ENCODE assay signal across 19 mouse cellular contexts in the genomic region with DNA sequence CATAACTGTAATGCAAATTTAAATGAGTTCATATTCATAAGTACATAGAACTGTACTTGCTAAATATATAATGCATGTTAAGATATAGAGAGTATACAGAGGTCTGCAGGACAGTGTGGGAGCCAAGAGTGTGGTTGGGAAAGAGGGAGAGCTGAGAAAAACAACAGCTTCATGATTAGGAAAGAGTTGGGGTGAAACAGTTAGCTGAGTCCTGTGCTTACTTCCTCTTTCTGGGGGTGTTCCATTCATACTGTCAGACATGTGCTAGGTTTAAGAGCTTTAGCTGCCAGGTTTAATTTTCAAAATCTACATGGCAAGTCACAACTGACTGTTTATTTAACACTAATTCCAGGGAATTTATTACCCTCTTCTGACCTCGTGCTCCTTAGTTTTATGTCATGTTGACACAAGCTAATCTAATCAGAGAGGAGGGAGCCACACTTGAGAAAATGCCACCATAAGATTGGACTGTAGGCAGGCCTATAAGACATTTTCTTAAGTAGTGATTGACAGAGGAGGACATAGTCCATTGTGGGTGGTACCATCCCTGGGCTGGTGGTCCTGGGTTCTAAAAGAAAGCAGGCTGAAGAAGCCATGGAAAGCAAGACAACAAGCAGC. TPM values are rescaled to one million over a fixed set of nuclear protein-coding genes. Genes with fewer than 3 reads are reported as not detected.
DNase-seq lines count a peak whose midpoint lies in the region; ATAC-seq and TF ChIP-seq lines count a peak whose summit lies in the region.
"Had no signal": no experiment of that assay in that cellular context is flagged by ENCODE, and none has a peak within 500 bp of the region (broad histone marks: within the 10 kb centered on the region; RNA-seq: fewer than 3 reads in every experiment).

No protein-coding gene starts in this region.

- TF ChIP-seq CTCF in lung, postnatal 0 days (IDR thresholded peaks at IDR 0.05) = no peak
- no peak for TF ChIP-seq CTCF in bone marrow macrophage, adult 2 months (IDR thresholded peaks at IDR 0.05; ENCODE audit: low read depth, low read length)

- H3K4me1 ChIP-seq in lung, postnatal 0 days (ENCODE audit: insufficient read depth, low read depth, low read length) = no peaks in the 10 kb centered on the region
- peaks cover 9% of the 10 kb centered on the region for H3K4me1 ChIP-seq in bone marrow macrophage, adult 2 months (ENCODE audit: control insufficient read depth, insufficient read depth, low read length)
- no peaks in the 10 kb centered on the region for H3K4me1 ChIP-seq in intestine, embryonic 16.5 days (ENCODE audit: control insufficient read depth, insufficient read depth, low read length)
- H3K4me1 ChIP-seq: heart, embryonic 12.5 days; hindbrain, embryonic 13.5 days; limb, embryonic 12.5 days; liver, embryonic 15.5 days; midbrain, embryonic 15.5 days had no signal

- no peaks in the 10 kb centered on the region for H3K27me3 ChIP-seq in lung, postnatal 0 days (replicated peaks; ENCODE audit: insufficient read depth, low read length)
- H3K27me3 ChIP-seq in intestine, embryonic 16.5 days (replicated peaks; ENCODE audit: control insufficient read depth, insufficient read depth, low read length) = no peaks in the 10 kb centered on the region
- H3K27me3 ChIP-seq: heart, embryonic 12.5 days; hindbrain, embryonic 13.5 days; limb, embryonic 12.5 days; liver, embryonic 15.5 days; midbrain, embryonic 15.5 days had no signal

- H3K4me2 ChIP-seq in lung, postnatal 0 days (replicated peaks; ENCODE audit: low read depth, low read length) = no peak overlapping the region
- no peak overlapping the region; the same call in 1 of the 2 replicates for H3K4me2 ChIP-seq in intestine, embryonic 16.5 days (ENCODE audit: low read depth, low read length)
- H3K4me2 ChIP-seq: heart, embryonic 12.5 days; hindbrain, embryonic 13.5 days; limb, embryonic 12.5 days; liver, embryonic 15.5 days; midbrain, embryonic 15.5 days had no signal

- H3K4me3 ChIP-seq in lung, postnatal 0 days (ENCODE audit: low read depth, low read length) = no peak overlapping the region
- no peak overlapping the region for H3K4me3 ChIP-seq in bone marrow macrophage, adult 2 months (ENCODE audit: insufficient read depth, low read length)
- no peak overlapping the region for H3K4me3 ChIP-seq in intestine, embryonic 16.5 days (ENCODE audit: low read length)
- H3K4me3 ChIP-seq: heart, embryonic 12.5 days; hindbrain, embryonic 13.5 days; limb, embryonic 12.5 days; liver, embryonic 15.5 days; midbrain, embryonic 15.5 days had no signal

- H3K27ac ChIP-seq in lung, postnatal 0 days (ENCODE audit: low read length) = no peak overlapping the region
- H3K27ac ChIP-seq in bone marrow macrophage, adult 2 months (ENCODE audit: insufficient read depth, low read depth, low read length) = 0 out of 2 replicates have a peak overlapping the region, but pooled peaks have one; percentile 8
- H3K27ac ChIP-seq in intestine, embryonic 16.5 days (ENCODE audit: low read length) = no peak overlapping the region
- H3K27ac ChIP-seq: hindbrain, embryonic 13.5 days; limb, embryonic 12.5 days; liver, embryonic 15.5 days; midbrain, embryonic 15.5 days had no signal

- ATAC-seq in lung, postnatal 0 days = no peak
- peak; percentile 96 for ATAC-seq in intestine, embryonic 16.5 days
- ATAC-seq: forebrain, postnatal 0 days; inflammation-experienced regulatory T-cells, adult 6 months; midbrain, embryonic 15.5 days had no signal

- TF ChIP-seq EP300 in lung, postnatal 0 days (IDR thresholded peaks at IDR 0.05) = no peak

- DNase-seq in lung, postnatal 0 days (ENCODE audit: low spot score) = peak; percentile 18
- no peak for DNase-seq in lung, postnatal 10 days
- no peak for DNase-seq in layer of hippocampus, adult 9-10 months (ENCODE audit: low spot score)
- no peak for DNase-seq in frontal cortex, adult 2 months (ENCODE audit: extremely low spot score in 1 of 2, low spot score in 1 of 2)
- no peak for DNase-seq in embryo, embryonic 9.5 days (ENCODE audit: extremely low spot score)
- DNase-seq: cerebellum, postnatal 10 days; forebrain, postnatal 0 days; heart, adult 11 months; heart, postnatal 14 days; kidney, postnatal 25 days; lung, postnatal 14 days had no signal

- 10% methylated on average over 1 of the region's 1 CpGs for WGBS in lung, postnatal 0 days
- 27% methylated on average over 1 of the region's 1 CpGs for WGBS in intestine, embryonic 16.5 days

- no peak for TF ChIP-seq POLR2A in bone marrow macrophage, adult 2 months (IDR thresholded peaks at IDR 0.05; ENCODE audit: borderline replicate concordance, low read depth, low read length)

- H3K9me3 ChIP-seq in lung, postnatal 0 days (ENCODE audit: low read length) = no peaks in the 10 kb centered on the region
- H3K9me3 ChIP-seq in intestine, embryonic 16.5 days (ENCODE audit: control insufficient read depth, low read length) = no peaks in the 10 kb centered on the region
- H3K9me3 ChIP-seq: heart, embryonic 12.5 days; hindbrain, embryonic 13.5 days; limb, embryonic 12.5 days; liver, embryonic 15.5 days; midbrain, embryonic 15.5 days had no signal

- no peak overlapping the region for H3K9ac ChIP-seq in lung, postnatal 0 days (replicated peaks; ENCODE audit: low read depth)
- no peak overlapping the region for H3K9ac ChIP-seq in intestine, embryonic 16.5 days (ENCODE audit: low read depth, low read length)
- H3K9ac ChIP-seq: forebrain, postnatal 0 days; heart, embryonic 12.5 days; hindbrain, embryonic 13.5 days; limb, embryonic 12.5 days; liver, embryonic 15.5 days; midbrain, embryonic 15.5 days had no signal

- H3K36me3 ChIP-seq in lung, postnatal 0 days (ENCODE audit: insufficient read depth, low read length) = no peaks in the 10 kb centered on the region
- no peaks in the 10 kb centered on the region for H3K36me3 ChIP-seq in intestine, embryonic 16.5 days (ENCODE audit: control insufficient read depth, insufficient read depth, low read length)
- H3K36me3 ChIP-seq: hindbrain, embryonic 13.5 days; limb, embryonic 12.5 days; liver, embryonic 15.5 days; midbrain, embryonic 15.5 days had no signal

RNA-seq across cellular contexts. Expression of a gene that starts 18.3 kb away (rescaled TPM):
- 73.3 and 75.0 TPM in 2 replicates for polyA plus RNA-seq in lung, postnatal 0 days (2015; fragmentation: Nextera tagmentation; extraction: Ambion mirVana)
- 34.9 and 37.1 TPM in 2 replicates for polyA plus RNA-seq in bone marrow macrophage, adult 2 months (2012; ENCODE audit: insufficient read depth, insufficient read length, missing spikeins)
- 27.9 and 28.5 TPM in 2 replicates for polyA plus RNA-seq in intestine, embryonic 16.5 days (2015; fragmentation: Nextera tagmentation; extraction: Ambion mirVana)
- 12.6 and 15.7 TPM in 2 replicates for polyA plus RNA-seq in frontal cortex, adult 2 months (2012; rRNA removed)
